Mouse (Mus musculus): Measurements from ENCODE around the gene Rab11a. TPM values are rescaled to one million over a fixed set of nuclear protein-coding genes. Genes with fewer than 3 reads are reported as not detected.
"Not testable (repeated sequence)": the region's sequence is repeated elsewhere in the genome, so short reads cannot be mapped to it uniquely, and the experiment has no call there.

The Rab11a gene
- total RNA-seq, 2 experiments from 2014 or later = 92.5 to 105 TPM

GRCm38 (mm10) chr9:64749314-64749713 is 11.8 kb upstream of the Rab11a start:
- ATAC-seq (replicated peaks; ENCODE audit: poor library complexity, severe bottlenecking) = no peak; the same call in 1 of the 2 replicates

- ATAC-seq (replicated peaks; ENCODE audit: poor library complexity, severe bottlenecking) = no peak
These were observed 10.2 kb upstream of the Rab11a start for GRCm38 (mm10) chr9:64747735-64748134.

GRCm38 (mm10) chr9:64742453-64742852 is 4.9 kb upstream of the Rab11a start:
- no peak for ATAC-seq (replicated peaks; ENCODE audit: poor library complexity, severe bottlenecking)

GRCm38 (mm10) chr9:64739001-64739400 is 1.4 kb upstream of the Rab11a start:
- no peak for ATAC-seq (replicated peaks; ENCODE audit: poor library complexity, severe bottlenecking)

GRCm38 (mm10) chr9:64736639-64737405 is 736 bp downstream of the Rab11a start:
- peak; percentile 55 for ATAC-seq (replicated peaks; ENCODE audit: poor library complexity, severe bottlenecking)

GRCm38 (mm10) chr9:64736076-64736638 is 1.4 kb downstream of the Rab11a start:
- ATAC-seq (replicated peaks; ENCODE audit: poor library complexity, severe bottlenecking) = 0 out of 2 replicates have a peak, but pooled peaks have one; percentile 1

- not testable (repeated sequence) for ATAC-seq (replicated peaks; ENCODE audit: poor library complexity, severe bottlenecking)
These were observed 2.6 kb downstream of the Rab11a start for GRCm38 (mm10) chr9:64734992-64735391.

- ATAC-seq (replicated peaks; ENCODE audit: poor library complexity, severe bottlenecking) = no peak
These were observed 3.4 kb downstream of the Rab11a start for GRCm38 (mm10) chr9:64734166-64734565.

- no peak for ATAC-seq (replicated peaks; ENCODE audit: poor library complexity, severe bottlenecking)
These were observed 6.5 kb downstream of the Rab11a start for GRCm38 (mm10) chr9:64731029-64731560.

- no peak for ATAC-seq (replicated peaks; ENCODE audit: poor library complexity, severe bottlenecking)
These were observed 11.1 kb downstream of the Rab11a start for GRCm38 (mm10) chr9:64726454-64726853.

GRCm38 (mm10) chr9:64719526-64720163 is 17.9 kb downstream of the Rab11a start:
- no peak for ATAC-seq (replicated peaks; ENCODE audit: poor library complexity, severe bottlenecking)

GRCm38 (mm10) chr9:64710291-64710690 is 27.3 kb downstream of the Rab11a start:
- not testable (repeated sequence) for ATAC-seq (replicated peaks; ENCODE audit: poor library complexity, severe bottlenecking)

- ATAC-seq (replicated peaks; ENCODE audit: poor library complexity, severe bottlenecking) = no peak; the same call in 1 of the 2 replicates
These were observed 33.3 kb downstream of the Rab11a start for GRCm38 (mm10) chr9:64704073-64704840.

- no peak for ATAC-seq (replicated peaks; ENCODE audit: poor library complexity, severe bottlenecking)
These were observed 34.1 kb downstream of the Rab11a start for GRCm38 (mm10) chr9:64703420-64703965.

GRCm38 (mm10) chr9:64702937-64703336 is 34.6 kb downstream of the Rab11a start:
- peak; percentile 98 for ATAC-seq (replicated peaks; ENCODE audit: poor library complexity, severe bottlenecking)

- no peak for ATAC-seq (replicated peaks; ENCODE audit: poor library complexity, severe bottlenecking)
These were observed 35.2 kb downstream of the Rab11a start for GRCm38 (mm10) chr9:64702391-64702790.

GRCm38 (mm10) chr9:64701651-64702050 is 35.9 kb downstream of the Rab11a start:
- no peak for ATAC-seq (replicated peaks; ENCODE audit: poor library complexity, severe bottlenecking)

GRCm38 (mm10) chr9:64700451-64701311 is 36.9 kb downstream of the Rab11a start:
- ATAC-seq (replicated peaks; ENCODE audit: poor library complexity, severe bottlenecking) = no peak

- no peak for ATAC-seq (replicated peaks; ENCODE audit: poor library complexity, severe bottlenecking)
These were observed 39.0 kb downstream of the Rab11a start for GRCm38 (mm10) chr9:64698586-64698985.

All from granulocyte monocyte progenitor cell, adult 5-6 weeks (primary cell).